Mouse (Mus musculus) lung, postnatal 0 days (tissue): ENCODE measurements at regions not wholly inside any gene's neighbourhood (a gene's known extent, or its start where the extent isn't known, plus 50 kb on each side); places are given as distances from the start of the nearest gene placed in this dataset.

ENCODE experiments used
- CTCF ChIP-seq: IDR thresholded peaks from 2 replicates; pipeline ENCODE4 v1.5.1; 2016; ENCODE audit warnings: antibody characterized with exemption, mild to moderate bottlenecking
- EP300 ChIP-seq: IDR thresholded peaks from 2 replicates; pipeline ENCODE4 v1.6.1; 2016; ENCODE audit warnings: antibody characterized with exemption, mild to moderate bottlenecking, control low read depth

- TF ChIP-seq CTCF (no peak), EP300 (no peak)
Measured at GRCm38 (mm10) chr5:50290879-50291410, 232.1 kb upstream of the Adgra3 start.
